Mouse (Mus musculus) myocyte (in vitro differentiated cells): ENCODE data around the gene 4930548H24Rik.

Source experiments
- MAX ChIP-seq: IDR thresholded peaks from one replicate; pipeline ENCODE4 v1.6.1; 2011; ENCODE audit warnings: low read depth, mild to moderate bottlenecking, control low read depth
- POLR2A ChIP-seq: IDR thresholded peaks from one replicate; pipeline ENCODE4 v1.6.1; 2011; ENCODE audit warnings: low read depth, mild to moderate bottlenecking, control low read depth, moderate library complexity; ENCODE audit not compliant: insufficient read length
- POLR2AphosphoS2 ChIP-seq: IDR thresholded peaks from one replicate; pipeline ENCODE4 v1.6.1; 2011; ENCODE audit warnings: low read depth, control low read depth; ENCODE audit not compliant: insufficient read length

GRCm38 (mm10) chr5:31492031-31492430 lies 6.5 kb downstream of the 4930548H24Rik start:
- TF ChIP-seq POLR2AphosphoS2 (no peak), POLR2A (no peak), MAX (no peak)
